Mouse (Mus musculus): ENCODE results near the gene Dner.

DNA sequence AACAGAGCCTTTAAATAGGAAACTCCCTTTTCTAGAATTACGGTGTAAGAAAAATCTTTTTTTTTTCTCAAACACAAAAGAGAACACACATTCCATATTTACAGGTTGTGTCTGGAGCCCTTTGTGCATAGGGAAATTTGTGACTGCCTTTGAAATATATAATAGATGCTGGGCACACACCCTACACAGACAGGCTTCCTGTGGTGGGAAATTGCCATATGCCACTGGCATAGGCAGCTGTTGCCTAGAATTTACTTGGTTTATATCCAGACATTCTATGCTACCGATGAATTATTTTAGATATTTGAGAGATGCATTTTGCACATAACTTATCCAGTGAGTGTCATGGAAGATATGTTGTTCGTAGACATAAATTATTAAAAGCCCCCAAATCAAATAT is 195.3 kb downstream of the Dner start:
- TF ChIP-seq ZC3H11A (IDR thresholded peaks at IDR 0.05; ENCODE audit: borderline replicate concordance, low read depth, low read length) = no peak
- no peak for TF ChIP-seq ZNF384 (IDR thresholded peaks at IDR 0.05; ENCODE audit: low read depth, low read length)
- no peak for TF ChIP-seq CHD2 (IDR thresholded peaks at IDR 0.05; ENCODE audit: low read depth, low read length)
- no peak for TF ChIP-seq MAFK (IDR thresholded peaks at IDR 0.05; ENCODE audit: insufficient read depth, low read depth, low read length)
- no peak for TF ChIP-seq HCFC1 (IDR thresholded peaks at IDR 0.05; ENCODE audit: borderline replicate concordance, insufficient read depth, low read length)

All from ES-E14 (cell line).